Mouse (Mus musculus) kidney, postnatal 4 days (tissue): ENCODE results near the gene Mup8.
"Not testable (repeated sequence)": the region's sequence is repeated elsewhere in the genome, so short reads cannot be mapped to it uniquely, and the experiment has no call there.

Source experiments
- DNase-seq, 2 experiments: peaks; one replicate each; pipeline ENCODE4 v3.0.0; 2021; ENCODE audit warnings: mixed read lengths in 2 of 2

Gene Mup8

DNA sequence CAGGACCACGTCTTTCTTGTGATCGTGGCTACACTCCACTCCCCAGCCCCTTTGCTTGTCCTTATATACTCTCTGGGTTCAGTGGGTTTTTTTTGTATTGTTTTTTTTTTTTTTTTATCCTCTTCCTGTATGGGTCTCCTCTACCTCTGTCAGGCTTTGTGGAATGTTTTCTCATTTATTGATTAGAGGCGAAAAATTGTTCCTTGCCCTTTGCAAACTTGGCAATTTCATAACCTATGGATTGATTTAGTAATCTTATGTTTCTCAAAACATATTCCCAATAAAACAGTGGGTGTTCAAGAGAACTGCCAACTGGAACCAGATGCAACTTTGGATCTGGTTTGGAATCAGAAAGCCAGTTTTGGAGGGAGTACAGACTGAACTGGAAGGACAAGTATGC is at the start of gene Mup8:
Mup8 (minus strand) TSS at position 101 of the 400 bp plus-strand sequence.
- DNase-seq: not testable (repeated sequence)

- DNase-seq: not testable (repeated sequence)
Observed at GRCm38 (mm10) chr4:60265977-60266770, 43.8 kb upstream of the Mup8 start.

- DNase-seq: not testable (repeated sequence)
Observed at GRCm38 (mm10) chr4:60262706-60263105, 40.3 kb upstream of the Mup8 start.
